Mouse (Mus musculus): ENCODE data around the gene Cib2. TPM values are rescaled to one million over a fixed set of nuclear protein-coding genes. Genes with fewer than 3 reads are reported as not detected.
"Not testable (repeated sequence)": the region's sequence is repeated elsewhere in the genome, so short reads cannot be mapped to it uniquely, and the experiment has no call there.

Gene Cib2
- total RNA-seq (2021): 10 to 100 TPM; 53.1 to 56.9 TPM

GRCm38 (mm10) chr9:54559771-54560471 is at the start of gene Cib2:
TSS of gene Cib2 (minus strand) at chr9:54560218.
- DNase-seq: peak; percentile 83
- intact Hi-C loops (cut with DNase I): no loop called here

- peak; percentile 74 for DNase-seq
- intact Hi-C loops (cut with DNase I): no loop called here
These were observed 44.9 kb upstream of the Cib2 start for GRCm38 (mm10) chr9:54604886-54605285.

GRCm38 (mm10) chr9:54604131-54604654 is 44.2 kb upstream of the Cib2 start:
- DNase-seq: no peak
- intact Hi-C loops (cut with DNase I): no loop called here

- no peak for DNase-seq
- intact Hi-C loops (cut with DNase I): no loop called here
These were observed 42.9 kb upstream of the Cib2 start for GRCm38 (mm10) chr9:54602916-54603315.

- intact Hi-C loops (cut with DNase I): no loop called here
- no peak for DNase-seq
These were observed 42.4 kb upstream of the Cib2 start for GRCm38 (mm10) chr9:54602386-54602785.

GRCm38 (mm10) chr9:54596752-54597465 is 36.9 kb upstream of the Cib2 start:
- intact Hi-C loops (cut with DNase I): no loop called here
- DNase-seq: no peak

GRCm38 (mm10) chr9:54593652-54594051 is 33.6 kb upstream of the Cib2 start:
- DNase-seq; intact Hi-C loops (cut with DNase I): not testable (repeated sequence)

GRCm38 (mm10) chr9:54587863-54588262 is 27.8 kb upstream of the Cib2 start:
- intact Hi-C loops (cut with DNase I): no loop called here

GRCm38 (mm10) chr9:54586199-54587061 is 26.4 kb upstream of the Cib2 start, which contains the start of gene Idh3a:
TSS of gene Idh3a (plus strand) at chr9:54586334.
- intact Hi-C loops (cut with DNase I): no loop called here
- peak; percentile 100 for DNase-seq

More at GRCm38 (mm10) chr9:54587863-54588262, 27.8 kb upstream of the Cib2 start:
- no peak for DNase-seq

- DNase-seq: peak; percentile 8
- intact Hi-C loops (cut with DNase I): no loop called here
These were observed 25.8 kb upstream of the Cib2 start for GRCm38 (mm10) chr9:54585839-54586198.

- intact Hi-C loops (cut with DNase I): not testable (repeated sequence)
These were observed 24.1 kb upstream of the Cib2 start for GRCm38 (mm10) chr9:54584127-54584526.

GRCm38 (mm10) chr9:54583712-54584111 is 23.7 kb upstream of the Cib2 start:
- intact Hi-C loops (cut with DNase I): no loop called here
- no peak for DNase-seq

More at GRCm38 (mm10) chr9:54584127-54584526, 24.1 kb upstream of the Cib2 start:
- DNase-seq: not testable (repeated sequence)

GRCm38 (mm10) chr9:54571130-54571839 is 11.3 kb upstream of the Cib2 start:
- intact Hi-C loops (cut with DNase I): no loop called here
- no peak for DNase-seq

GRCm38 (mm10) chr9:54568732-54569131 is 8.7 kb upstream of the Cib2 start:
- no peak for DNase-seq

GRCm38 (mm10) chr9:54566958-54567357 is 6.9 kb upstream of the Cib2 start:
- intact Hi-C loops (cut with DNase I): no loop called here
- no peak for DNase-seq

More at GRCm38 (mm10) chr9:54568732-54569131, 8.7 kb upstream of the Cib2 start:
- intact Hi-C loops (cut with DNase I): no loop called here

GRCm38 (mm10) chr9:54560831-54561601 is 998 bp upstream of the Cib2 start:
- intact Hi-C loops (cut with DNase I): no loop called here
- no peak for DNase-seq

- DNase-seq: no peak
- intact Hi-C loops (cut with DNase I): no loop called here
These were observed 1.3 kb downstream of the Cib2 start for GRCm38 (mm10) chr9:54558731-54559130.

- no peak for DNase-seq
- intact Hi-C loops (cut with DNase I): no loop called here
These were observed 5.0 kb downstream of the Cib2 start for GRCm38 (mm10) chr9:54555044-54555443.

GRCm38 (mm10) chr9:54552409-54552808 is 7.6 kb downstream of the Cib2 start:
- intact Hi-C loops (cut with DNase I): no loop called here
- DNase-seq: peak; percentile 72

All from left cerebral cortex, postnatal 4 days (tissue).